Mouse (Mus musculus): ENCODE results near the gene Hey2. TPM values are rescaled to one million over a fixed set of nuclear protein-coding genes. Genes with fewer than 3 reads are reported as not detected.

Hey2 gene
- polyA plus RNA-seq, 1 experiment from 2014 or later = 3.9 TPM

DNA sequence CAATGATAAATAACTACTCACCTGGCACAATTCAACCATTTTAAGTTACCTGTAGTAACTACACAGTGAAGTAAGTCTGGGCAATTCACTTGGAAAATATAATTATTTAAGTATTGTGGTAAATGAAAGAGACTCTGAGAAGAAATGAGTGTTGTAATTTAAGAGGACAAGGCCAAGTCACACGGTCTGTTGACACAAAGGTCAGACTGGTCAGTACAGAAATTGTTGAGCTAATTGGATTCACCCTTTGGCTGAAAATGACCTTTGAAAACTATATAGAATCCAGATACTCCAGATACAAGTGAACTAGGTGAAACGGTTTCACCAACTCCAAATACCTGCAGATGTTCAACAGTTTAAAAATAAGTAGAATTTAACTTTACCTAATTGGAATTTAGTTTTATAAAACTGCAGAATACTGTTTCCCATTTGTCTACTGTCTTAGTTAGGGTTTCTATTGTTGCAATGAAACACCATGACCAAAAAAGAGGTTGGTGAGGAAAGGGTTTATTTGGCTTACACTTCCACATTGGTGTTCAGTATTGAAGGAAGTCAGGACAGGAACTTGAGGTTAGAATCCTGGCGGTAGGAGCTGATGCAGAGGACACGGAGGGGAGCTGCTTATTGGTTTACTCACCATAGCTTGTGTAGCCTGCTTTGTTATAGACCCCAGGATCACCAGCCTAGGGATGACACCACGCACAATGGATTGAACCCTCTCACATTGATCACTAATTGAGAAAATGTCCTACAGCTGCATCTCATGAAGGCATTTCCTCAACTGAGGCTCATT is 45.9 kb downstream of the Hey2 start:
- H3K4me2 ChIP-seq (ENCODE audit: low read length) = no peak overlapping the region
- no peak for ATAC-seq

DNA sequence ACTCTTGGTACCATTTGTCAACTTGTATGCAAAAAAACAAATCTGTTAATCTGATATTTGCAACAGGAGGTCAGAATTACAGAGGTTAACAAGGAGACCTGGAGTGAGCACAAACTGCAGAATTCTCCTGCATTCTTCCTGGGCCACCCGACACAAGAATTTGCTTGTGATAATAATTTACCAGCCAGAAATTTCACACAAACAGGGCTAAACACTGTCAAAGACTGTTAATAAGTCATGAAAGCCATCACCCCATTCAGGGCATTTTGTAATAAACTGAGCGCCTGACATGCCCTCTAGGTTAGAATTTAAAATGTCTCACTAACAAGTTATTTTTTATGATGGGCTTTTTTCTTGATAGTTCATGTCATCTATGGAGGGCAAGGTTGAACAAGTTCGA is 51.6 kb downstream of the Hey2 start:
- Histone ChIP-seq H3K4me1 (replicated peaks; ENCODE audit: control insufficient read depth, insufficient read depth, low read length) (no peaks in the 10 kb centered on the region), H3K9ac (replicated peaks; ENCODE audit: low read depth, low read length) (no peak overlapping the region), H3K9me3 (ENCODE audit: control insufficient read depth, low read length) (peaks cover 5% of the 10 kb centered on the region; the same call in 1 of the 2 replicates), H3K27me3 (replicated peaks; ENCODE audit: control insufficient read depth, insufficient read depth, low read length) (no peaks in the 10 kb centered on the region), H3K4me2 (ENCODE audit: low read length) (no peak overlapping the region), H3K36me3 (ENCODE audit: control insufficient read depth, insufficient read depth) (no peaks in the 10 kb centered on the region), H3K27ac (ENCODE audit: low read length) (no peak overlapping the region), H3K4me3 (replicated peaks; ENCODE audit: low read length) (no peak overlapping the region)
- no peak for ATAC-seq
- WGBS = 93% methylated on average over 3 of the region's 3 CpGs

More for the DNA sequence above, 45.9 kb downstream of the Hey2 start:
- Histone ChIP-seq H3K27me3 (replicated peaks; ENCODE audit: control insufficient read depth, insufficient read depth, low read length) (no peaks in the 10 kb centered on the region), H3K4me1 (replicated peaks; ENCODE audit: control insufficient read depth, insufficient read depth, low read length) (peaks cover 3% of the 10 kb centered on the region; the same call in 1 of the 2 replicates), H3K27ac (ENCODE audit: low read length) (no peak overlapping the region), H3K9me3 (ENCODE audit: control insufficient read depth, low read length) (peaks cover 3% of the 10 kb centered on the region; the same call in 1 of the 2 replicates), H3K36me3 (ENCODE audit: control insufficient read depth, insufficient read depth) (no peaks in the 10 kb centered on the region), H3K9ac (replicated peaks; ENCODE audit: low read depth, low read length) (no peak overlapping the region), H3K4me3 (replicated peaks; ENCODE audit: low read length) (no peak overlapping the region)
- WGBS = 90% methylated on average over 5 of the region's 5 CpGs

DNA sequence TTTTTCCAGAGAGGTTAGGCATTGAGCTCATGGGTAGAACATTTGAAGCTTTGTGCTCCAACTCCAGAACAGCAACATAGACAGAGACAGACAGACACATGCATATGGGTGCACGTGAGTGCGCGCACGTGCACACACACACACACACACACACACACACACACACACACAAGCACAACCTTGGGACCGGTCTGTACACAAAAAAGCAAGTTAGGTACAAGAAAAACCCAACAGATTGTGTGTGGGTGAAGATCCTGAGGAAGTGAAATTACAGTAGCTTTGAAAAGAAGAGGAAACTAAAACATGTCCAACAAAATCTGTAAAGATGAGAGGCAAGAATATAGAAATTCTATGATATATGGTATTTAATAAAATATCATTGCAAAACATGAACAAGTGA is 53.1 kb downstream of the Hey2 start:
- no peaks in the 10 kb centered on the region for H3K4me1 ChIP-seq (replicated peaks; ENCODE audit: control insufficient read depth, insufficient read depth, low read length)
- H3K9ac ChIP-seq (replicated peaks; ENCODE audit: low read depth, low read length) = no peak overlapping the region
- no peaks in the 10 kb centered on the region for H3K27me3 ChIP-seq (replicated peaks; ENCODE audit: control insufficient read depth, insufficient read depth, low read length)
- peaks cover 3% of the 10 kb centered on the region; the same call in 1 of the 2 replicates for H3K9me3 ChIP-seq (ENCODE audit: control insufficient read depth, low read length)
- H3K27ac ChIP-seq (ENCODE audit: low read length) = no peak overlapping the region
- H3K4me3 ChIP-seq (replicated peaks; ENCODE audit: low read length) = no peak overlapping the region
- WGBS = 95% methylated on average over 5 of the region's 5 CpGs
- no peak overlapping the region for H3K4me2 ChIP-seq (ENCODE audit: low read length)
- ATAC-seq = no peak
- H3K36me3 ChIP-seq (ENCODE audit: control insufficient read depth, insufficient read depth) = no peaks in the 10 kb centered on the region

DNA sequence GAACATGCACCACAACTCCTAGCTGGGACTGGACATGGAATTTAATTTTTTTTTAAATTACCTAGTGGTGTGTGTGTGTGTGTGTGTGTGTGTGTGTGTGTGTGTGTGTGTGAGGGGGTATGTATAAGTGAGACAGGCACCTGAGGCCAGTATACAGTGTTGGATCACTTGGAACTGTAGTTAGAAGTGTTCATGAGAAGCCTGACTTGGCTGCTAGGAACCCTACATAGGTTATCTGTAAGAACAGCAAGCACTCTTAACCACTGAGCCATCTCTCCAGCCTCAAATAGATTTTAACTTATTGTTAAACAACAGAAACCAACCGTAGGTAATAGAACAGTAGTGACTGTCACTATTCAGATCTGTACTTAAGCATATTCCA is 54.3 kb downstream of the Hey2 start:
- Histone ChIP-seq H3K9me3 (ENCODE audit: control insufficient read depth, low read length) (0 out of 2 replicates have a peak, but pooled peaks cover 2% of the 10 kb centered on the region), H3K36me3 (ENCODE audit: control insufficient read depth, insufficient read depth) (no peaks in the 10 kb centered on the region), H3K9ac (replicated peaks; ENCODE audit: low read depth, low read length) (no peak overlapping the region), H3K4me3 (replicated peaks; ENCODE audit: low read length) (no peak overlapping the region), H3K27me3 (replicated peaks; ENCODE audit: control insufficient read depth, insufficient read depth, low read length) (no peaks in the 10 kb centered on the region), H3K27ac (ENCODE audit: low read length) (no peak overlapping the region), H3K4me1 (replicated peaks; ENCODE audit: control insufficient read depth, insufficient read depth, low read length) (no peaks in the 10 kb centered on the region), H3K4me2 (ENCODE audit: low read length) (no peak overlapping the region)
- WGBS = 91% methylated on average over 1 of the region's 1 CpGs
- ATAC-seq = no peak

DNA sequence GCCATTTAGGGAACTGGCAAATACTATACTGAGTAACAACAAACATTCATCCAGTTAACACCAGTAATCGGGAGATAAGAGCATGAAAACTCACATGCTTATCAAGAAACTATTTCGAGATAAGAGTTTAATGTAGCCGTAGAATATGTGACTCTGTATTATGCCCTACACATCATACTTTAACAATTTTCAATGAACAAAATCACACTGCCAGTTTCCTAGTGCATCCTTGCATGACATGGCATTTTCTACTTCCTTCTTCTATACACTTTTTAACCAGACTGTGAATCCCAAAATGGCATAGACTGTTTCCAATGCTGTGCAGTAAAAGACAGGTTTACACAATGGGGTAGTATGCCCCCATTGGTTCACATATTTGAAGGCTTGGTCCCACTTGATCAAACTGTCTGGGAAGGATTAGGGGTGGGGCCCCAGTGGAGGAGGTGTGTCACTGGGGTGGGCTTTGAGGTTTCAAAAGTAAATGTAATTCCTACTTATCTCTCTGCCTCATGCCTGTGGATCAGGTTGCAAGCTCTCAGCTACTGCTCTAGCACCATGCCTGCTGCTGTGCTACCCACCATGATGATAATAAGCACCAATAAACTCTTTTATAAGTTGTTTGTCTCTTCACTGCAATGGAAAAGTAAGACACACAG is 54.8 kb downstream of the Hey2 start:
- no peak overlapping the region for H3K9ac ChIP-seq (replicated peaks; ENCODE audit: low read depth, low read length)
- H3K4me3 ChIP-seq (replicated peaks; ENCODE audit: low read length) = no peak overlapping the region
- no peak overlapping the region for H3K4me2 ChIP-seq (ENCODE audit: low read length)
- WGBS = 92% methylated on average over 3 of the region's 3 CpGs
- H3K27ac ChIP-seq (ENCODE audit: low read length) = no peak overlapping the region
- no peak for ATAC-seq
- no peaks in the 10 kb centered on the region for H3K27me3 ChIP-seq (replicated peaks; ENCODE audit: control insufficient read depth, insufficient read depth, low read length)
- H3K36me3 ChIP-seq (ENCODE audit: control insufficient read depth, insufficient read depth) = no peaks in the 10 kb centered on the region
- H3K9me3 ChIP-seq (ENCODE audit: control insufficient read depth, low read length) = 0 out of 2 replicates have a peak, but pooled peaks cover 2% of the 10 kb centered on the region
- no peaks in the 10 kb centered on the region for H3K4me1 ChIP-seq (replicated peaks; ENCODE audit: control insufficient read depth, insufficient read depth, low read length)

DNA sequence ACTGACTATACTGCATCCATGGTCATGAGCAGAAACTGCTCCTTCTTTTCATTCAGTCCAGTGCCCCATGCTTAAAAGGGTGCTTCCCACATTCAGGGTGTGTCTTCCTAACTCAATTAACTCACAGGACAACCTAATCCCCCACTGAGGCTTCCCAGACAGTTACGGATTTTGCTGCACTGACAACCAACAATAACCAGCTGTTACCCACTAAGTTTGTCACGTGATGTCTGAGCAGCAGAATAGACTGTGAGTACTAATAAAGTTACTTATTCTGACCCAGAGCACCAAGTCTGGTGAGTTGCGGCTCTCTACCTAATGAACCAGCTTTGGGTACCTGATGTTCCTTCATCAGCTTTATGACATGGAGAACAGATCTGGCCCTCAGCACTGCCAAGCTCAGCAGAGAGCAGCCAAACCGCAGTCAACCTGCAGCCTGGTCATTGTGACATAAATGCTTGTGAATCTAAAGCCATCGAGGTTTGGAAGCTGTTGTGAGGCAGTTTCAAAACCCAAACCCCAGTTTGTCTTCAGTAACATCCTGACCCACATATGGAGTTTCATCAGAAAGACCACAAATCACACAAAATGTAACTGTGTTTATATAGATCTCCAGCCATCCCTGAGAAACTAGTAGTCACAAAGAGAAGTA is 56.4 kb downstream of the Hey2 start:
- 0 out of 2 replicates have a peak, but pooled peaks cover 2% of the 10 kb centered on the region for H3K9me3 ChIP-seq (ENCODE audit: control insufficient read depth, low read length)
- WGBS = 89% methylated on average over 5 of the region's 5 CpGs

More for the DNA sequence above, 56.4 kb downstream of the Hey2 start:
- ATAC-seq = no peak
- no peak overlapping the region for H3K27ac ChIP-seq (ENCODE audit: low read length)
- no peaks in the 10 kb centered on the region for H3K27me3 ChIP-seq (replicated peaks; ENCODE audit: control insufficient read depth, insufficient read depth, low read length)
- H3K36me3 ChIP-seq (ENCODE audit: control insufficient read depth, insufficient read depth) = no peaks in the 10 kb centered on the region
- no peaks in the 10 kb centered on the region for H3K4me1 ChIP-seq (replicated peaks; ENCODE audit: control insufficient read depth, insufficient read depth, low read length)
- no peak overlapping the region for H3K4me3 ChIP-seq (replicated peaks; ENCODE audit: low read length)
- no peak overlapping the region for H3K9ac ChIP-seq (replicated peaks; ENCODE audit: low read depth, low read length)
- H3K4me2 ChIP-seq (ENCODE audit: low read length) = no peak overlapping the region

Other genes starting within 250 kb of the Hey2 start
- gene Trmt11, start 242.1 kb downstream of the Hey2 start, polyA plus RNA-seq (2015; fragmentation: Nextera tagmentation; extraction: Ambion mirVana) = 24.6 and 26.4 TPM in 2 replicates
- 21.9 and 22.9 TPM in 2 replicates for gene Hint3, start 213.2 kb downstream of the Hey2 start, polyA plus RNA-seq (2015; fragmentation: Nextera tagmentation; extraction: Ambion mirVana)
- 14.8 and 18.7 TPM in 2 replicates for gene Ncoa7, start 39.5 kb downstream of the Hey2 start, polyA plus RNA-seq (2015; fragmentation: Nextera tagmentation; extraction: Ambion mirVana)

Measured in forebrain, embryonic 16.5 days (tissue).